Mouse (Mus musculus): Measurements from ENCODE around the gene Dctpp1. TPM values are rescaled to one million over a fixed set of nuclear protein-coding genes. Genes with fewer than 3 reads are reported as not detected.
"Not testable (repeated sequence)": the region's sequence is repeated elsewhere in the genome, so short reads cannot be mapped to it uniquely, and the experiment has no call there.

Dctpp1 gene
- total RNA-seq, 2 experiments from 2014 or later = 18.3 to 23.8 TPM

DNA sequence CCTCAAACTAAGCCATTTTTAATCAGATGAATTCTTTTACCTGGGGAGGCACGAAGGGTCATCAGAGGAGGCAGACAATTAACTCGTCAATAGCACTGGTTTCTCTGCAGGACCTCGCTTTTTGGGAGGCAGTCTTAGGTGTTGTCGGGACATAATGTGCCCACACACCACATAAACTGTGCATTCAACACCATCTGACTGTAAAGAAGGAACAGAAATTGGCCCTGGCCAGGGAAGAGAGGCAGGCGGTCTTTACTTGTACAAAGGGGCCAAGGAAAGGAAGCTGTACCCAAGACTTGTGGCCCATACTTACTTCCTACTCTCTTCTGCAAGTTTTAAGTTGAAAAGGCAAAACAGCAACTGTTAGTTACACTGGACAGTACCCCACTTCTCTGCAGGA lies 4.0 kb downstream of the Dctpp1 start:
- no peak for DNase-seq (ENCODE audit: low spot score in 2 of 2)
- H3K4me3 ChIP-seq = no peak overlapping the region
- TF ChIP-seq CTCF (conservative IDR thresholded peaks at IDR 0.05) = no peak
- H3K27ac ChIP-seq = no peak overlapping the region; the same call in 1 of the 2 replicates

DNA sequence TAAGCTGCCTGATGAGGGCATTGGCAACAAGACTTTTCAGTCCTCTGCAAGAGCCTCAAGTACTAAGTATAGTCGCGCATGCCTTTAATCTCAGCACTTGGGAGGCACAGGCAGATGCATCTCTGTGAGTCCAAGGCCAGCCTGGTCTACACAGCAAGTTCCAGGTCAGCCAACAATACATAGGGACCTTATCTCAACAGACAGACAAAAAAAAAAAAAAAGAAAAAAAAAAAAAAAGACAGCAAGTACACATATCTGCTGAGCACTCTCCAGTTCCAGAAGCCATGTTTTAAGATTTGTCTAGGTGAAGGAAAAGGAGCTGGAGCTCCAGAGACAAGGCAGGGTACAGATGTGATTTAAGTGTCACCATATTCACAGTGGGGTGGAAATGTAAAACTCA lies 4.5 kb downstream of the Dctpp1 start:
- Histone ChIP-seq H3K4me3 (no peak overlapping the region), H3K27ac (no peak overlapping the region; the same call in 1 of the 2 replicates)
- no peak for DNase-seq (ENCODE audit: low spot score in 2 of 2)
- TF ChIP-seq CTCF (conservative IDR thresholded peaks at IDR 0.05) = no peak

GRCm38 (mm10) chr7:127255008-127255407 lies 5.5 kb downstream of the Dctpp1 start:
- DNase-seq (ENCODE audit: low spot score in 2 of 2) = no peak
- H3K27ac ChIP-seq = peak overlapping the region; percentile 99; the same call in 1 of the 2 replicates
- no peak for TF ChIP-seq CTCF (conservative IDR thresholded peaks at IDR 0.05)
- peak overlapping the region; percentile 54; the same call in 1 of the 2 replicates for H3K4me3 ChIP-seq

GRCm38 (mm10) chr7:127253821-127254769 lies 6.4 kb downstream of the Dctpp1 start:
- TF ChIP-seq CTCF (conservative IDR thresholded peaks at IDR 0.05) = no peak
- Histone ChIP-seq H3K4me3 (peak overlapping the region; percentile 54), H3K27ac (peak overlapping the region; percentile 99)
- peak; percentile 94 to 95 for DNase-seq (ENCODE audit: low spot score in 2 of 2)

- peak overlapping the region; percentile 54 for H3K4me3 ChIP-seq
- DNase-seq (ENCODE audit: low spot score in 2 of 2) = no peak
- H3K27ac ChIP-seq = peak overlapping the region; percentile 99
- TF ChIP-seq CTCF (conservative IDR thresholded peaks at IDR 0.05) = no peak
These were observed 7.2 kb downstream of the Dctpp1 start for GRCm38 (mm10) chr7:127253341-127253740.

DNA sequence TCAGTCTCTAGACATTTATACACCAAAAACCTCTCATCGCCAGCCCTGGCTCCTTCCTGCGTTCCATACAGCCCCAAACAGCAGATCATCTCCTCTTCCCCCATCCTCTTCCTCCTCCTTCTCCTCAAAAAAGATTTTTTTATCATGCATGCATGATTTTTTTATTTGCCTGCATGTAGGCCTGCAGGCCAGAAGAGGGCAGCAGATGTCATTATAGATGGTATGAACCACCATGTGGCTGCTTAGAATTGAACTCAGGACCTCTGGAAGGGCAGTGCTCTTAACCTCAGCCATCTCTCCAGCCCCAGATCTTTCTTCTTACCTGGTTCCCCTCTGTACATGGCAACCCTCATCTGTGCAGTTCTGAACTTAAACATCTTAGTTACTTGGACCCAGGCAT lies 8.1 kb downstream of the Dctpp1 start:
- peak; percentile 78 for TF ChIP-seq CTCF (conservative IDR thresholded peaks at IDR 0.05)
- DNase-seq (ENCODE audit: low spot score in 2 of 2) = no peak
- no peak overlapping the region for H3K4me3 ChIP-seq
- H3K27ac ChIP-seq = peak overlapping the region; percentile 99; the same call in 1 of the 2 replicates

DNA sequence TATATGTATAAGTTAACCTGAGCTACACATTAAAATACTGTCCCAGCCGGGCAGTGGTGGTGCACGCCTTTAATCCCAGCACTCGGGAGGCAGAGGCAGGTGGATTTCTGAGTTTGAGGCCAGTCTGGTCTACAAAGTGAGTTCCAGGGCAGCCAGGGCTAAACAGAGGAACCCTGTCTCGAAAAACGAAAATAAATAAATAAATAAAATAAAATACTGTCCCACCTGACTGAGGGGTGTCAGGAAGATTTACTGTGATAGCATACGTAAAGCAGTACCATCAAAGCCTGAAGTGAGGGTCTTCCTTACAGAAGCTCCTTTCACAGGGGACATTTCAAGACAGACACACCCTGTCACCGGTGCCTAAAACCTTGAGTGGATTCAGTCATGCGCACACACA lies 10.0 kb downstream of the Dctpp1 start:
- DNase-seq (ENCODE audit: low spot score in 2 of 2); H3K4me3 ChIP-seq: not testable (repeated sequence)

GRCm38 (mm10) chr7:127244658-127245510 lies 15.6 kb downstream of the Dctpp1 start:
- DNase-seq (ENCODE audit: low spot score in 2 of 2) = no peak
- Histone ChIP-seq H3K4me3 (peak overlapping the region; percentile 84), H3K27ac (peak overlapping the region; percentile 96)
- TF ChIP-seq CTCF (conservative IDR thresholded peaks at IDR 0.05) = no peak

More for the DNA sequence above, 10.0 kb downstream of the Dctpp1 start:
- 0 out of 2 replicates have a peak overlapping the region, but pooled peaks have one; percentile 61 for H3K27ac ChIP-seq

DNA sequence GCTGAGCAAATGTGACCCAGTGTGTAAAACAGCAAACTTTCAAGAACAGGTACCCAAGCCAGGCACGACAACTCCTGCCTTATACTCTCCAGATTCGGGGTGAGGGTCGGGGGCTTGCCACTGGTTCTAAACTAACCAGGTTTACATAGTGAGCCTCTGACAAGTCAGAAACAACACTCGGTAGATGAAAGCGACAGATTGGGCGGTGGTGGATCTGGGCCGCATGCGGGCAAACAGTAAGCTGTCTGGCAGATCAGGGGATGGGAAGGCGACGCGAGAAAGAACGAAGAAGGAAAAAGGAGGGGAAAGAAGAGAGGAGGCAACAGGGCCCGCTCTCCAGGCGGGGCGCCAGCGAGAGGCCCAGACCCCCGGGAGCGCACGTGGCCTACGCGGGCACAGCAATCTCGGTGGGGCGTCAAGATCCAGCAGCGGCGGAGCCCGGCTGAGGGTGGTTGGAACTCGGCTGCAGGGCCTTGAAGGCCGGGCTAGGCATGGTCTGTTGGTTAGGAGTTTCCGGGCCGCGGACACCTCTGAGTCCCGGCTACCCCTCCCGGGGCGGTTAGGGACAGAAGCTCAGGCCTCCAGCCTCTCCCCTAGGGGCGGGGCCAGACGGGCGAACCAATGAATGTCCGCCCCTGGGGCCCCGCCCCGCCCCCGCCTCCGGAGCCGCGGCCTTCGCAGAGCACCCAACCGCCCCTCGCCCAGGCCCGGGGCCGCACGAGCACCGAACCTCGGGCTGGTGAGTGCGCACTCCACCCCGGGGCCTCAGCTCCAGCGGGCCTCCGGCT lies 16.4 kb downstream of the Dctpp1 start, which contains the start of gene Zfp771:
Gene Zfp771 (plus strand): TSS at position 405 of the 788 bp plus-strand sequence.
- peak; percentile 57 for TF ChIP-seq CTCF (conservative IDR thresholded peaks at IDR 0.05)
- Histone ChIP-seq H3K27ac (peak within 1 kb of the TSS; percentile 96), H3K4me3 (peak within 1 kb of the TSS; percentile 84)
- DNase-seq (ENCODE audit: low spot score in 2 of 2) = peak; percentile 92 to 94

GRCm38 (mm10) chr7:127243361-127243867 lies 17.1 kb downstream of the Dctpp1 start:
- H3K27ac ChIP-seq = peak overlapping the region; percentile 96
- peak; percentile 27; the same call in 1 of the 2 replicates for TF ChIP-seq CTCF (conservative IDR thresholded peaks at IDR 0.05)
- DNase-seq (ENCODE audit: low spot score in 2 of 2) = no peak
- peak overlapping the region; percentile 84 for H3K4me3 ChIP-seq

DNA sequence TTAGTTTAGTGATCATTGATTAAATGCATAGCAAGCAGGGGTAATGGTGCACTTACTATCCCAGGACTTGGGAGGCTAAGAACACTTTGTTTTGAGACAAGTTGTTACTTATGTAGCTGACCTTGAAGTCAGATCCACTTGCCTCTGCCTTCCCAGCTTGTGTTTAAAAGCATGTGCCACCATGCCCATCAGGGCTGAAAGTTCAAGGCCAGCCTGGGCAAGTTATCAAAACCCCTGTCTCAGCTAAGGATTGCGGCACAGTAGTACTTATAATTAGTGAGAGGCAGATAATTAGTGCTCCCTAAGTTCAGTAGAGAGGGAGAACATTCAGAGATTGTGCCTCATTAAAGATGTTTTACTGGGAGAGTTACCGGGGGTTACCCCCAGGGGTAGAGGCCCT lies 25.7 kb downstream of the Dctpp1 start:
- no peak overlapping the region for H3K27ac ChIP-seq
- DNase-seq (ENCODE audit: low spot score in 2 of 2) = no peak
- no peak for TF ChIP-seq CTCF (conservative IDR thresholded peaks at IDR 0.05)
- H3K4me3 ChIP-seq = no peak overlapping the region

- no peak for TF ChIP-seq CTCF (conservative IDR thresholded peaks at IDR 0.05)
- Histone ChIP-seq H3K4me3 (peak overlapping the region; percentile 88), H3K27ac (peak overlapping the region; percentile 95)
- no peak for DNase-seq (ENCODE audit: low spot score in 2 of 2)
These were observed 26.7 kb downstream of the Dctpp1 start for GRCm38 (mm10) chr7:127233765-127234164.

Measured in layer of hippocampus, adult 2 months (tissue).